Mouse (Mus musculus) C2C12 (cell line): ENCODE measurements around the gene Scn1b.

ENCODE experiments used
- CTCF ChIP-seq: IDR thresholded peaks from one replicate; pipeline ENCODE4 v1.5.1; 2011; ENCODE audit not compliant: control insufficient read depth, insufficient read depth, insufficient read length
- MYOD1 ChIP-seq: IDR thresholded peaks from one replicate; pipeline ENCODE4 v1.6.1; 2011; ENCODE audit warnings: low read depth; ENCODE audit not compliant: control insufficient read depth, insufficient read length
- MYOG ChIP-seq: IDR thresholded peaks from one replicate; pipeline ENCODE4 v1.6.1; 2011; ENCODE audit not compliant: control insufficient read depth, insufficient read length; ENCODE audit errors: extremely low read depth
- USF1 ChIP-seq: IDR thresholded peaks from one replicate; pipeline ENCODE4 v1.6.1; 2011; ENCODE audit warnings: low read depth, mild to moderate bottlenecking, control low read depth, moderate library complexity

DNA sequence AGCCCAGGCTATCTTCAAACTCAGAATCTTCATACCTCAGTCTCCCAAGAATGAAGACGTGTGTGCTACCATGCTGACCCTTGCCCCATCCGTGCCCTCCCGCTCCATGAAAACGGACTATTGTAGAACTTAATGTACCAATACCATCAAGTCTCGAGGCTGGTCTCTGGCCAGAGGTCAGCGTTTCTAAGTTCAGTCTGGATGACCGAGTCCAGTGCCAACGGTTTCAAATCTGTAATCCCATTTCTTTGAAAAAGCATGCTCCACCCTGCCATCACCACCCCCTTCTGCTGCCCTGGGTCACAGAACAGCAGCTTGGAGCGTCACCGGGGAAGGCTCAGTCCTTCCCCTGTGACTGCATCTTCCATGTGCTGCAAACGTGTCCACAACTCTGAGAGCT lies 19.0 kb downstream of the Scn1b start:
- TF ChIP-seq CTCF (no peak), MYOD1 (no peak), USF1 (no peak), MYOG (no peak)
